Mouse (Mus musculus) olfactory bulb, adult 2 months (tissue): ENCODE results near the gene Dgke.

Source experiments
- CTCF ChIP-seq: fragments of 200-500 bp; IDR thresholded peaks from 2 replicates; pipeline ENCODE4 v1.5.1; 2012; ENCODE audit warnings: low read depth, mild to moderate bottlenecking, low read length, moderate library complexity; ENCODE audit not compliant: insufficient read depth
- POLR2A ChIP-seq: fragments of 200-500 bp; IDR thresholded peaks from 2 replicates; pipeline ENCODE4 v1.6.1; 2012; ENCODE audit warnings: mild to moderate bottlenecking, low read depth, low read length, moderate library complexity; ENCODE audit not compliant: insufficient read depth

DNA sequence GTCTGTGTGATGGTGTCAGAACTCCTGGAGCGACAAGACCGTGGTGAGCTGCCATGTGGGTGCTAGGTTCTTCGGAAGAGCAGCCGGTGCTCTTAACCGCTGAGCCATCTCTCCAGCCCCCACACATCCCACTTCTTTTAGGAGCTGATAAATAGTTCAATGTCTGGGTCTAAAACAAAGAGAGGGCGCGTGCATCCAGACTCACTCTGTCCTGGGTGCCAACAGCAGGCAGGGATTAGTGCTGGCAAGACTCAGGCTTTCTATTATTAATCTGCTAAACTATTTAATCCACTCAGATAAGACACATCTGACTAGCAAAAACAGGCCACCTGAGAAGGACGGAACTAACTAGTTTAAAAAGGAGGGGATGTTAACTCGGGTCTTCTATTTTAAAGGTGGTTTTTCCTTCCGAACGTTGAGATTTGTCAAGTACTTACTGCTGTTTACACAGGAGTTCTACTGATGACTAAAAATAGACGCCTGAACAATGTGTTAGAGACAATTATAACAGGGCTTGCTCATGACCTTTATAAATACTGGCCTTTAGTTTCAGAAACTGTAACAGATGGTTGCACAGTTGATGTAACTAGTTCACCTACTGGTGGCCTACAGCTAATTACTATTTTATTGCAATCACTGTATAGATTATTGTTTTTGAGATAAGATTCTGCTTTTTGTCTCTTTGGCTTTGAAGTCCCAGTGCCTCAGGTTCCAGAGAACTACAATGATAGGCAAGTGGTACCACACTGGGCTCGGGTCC is 10.5 kb downstream of the Dgke start:
- TF ChIP-seq POLR2A (no peak), CTCF (no peak)
